Mouse (Mus musculus): ENCODE data around the gene Zbtb16. TPM values are rescaled to one million over a fixed set of nuclear protein-coding genes. Genes with fewer than 3 reads are reported as not detected.

Zbtb16 gene
- total RNA-seq, 1 experiment from 2014 or later, result 21.6 TPM

DNA sequence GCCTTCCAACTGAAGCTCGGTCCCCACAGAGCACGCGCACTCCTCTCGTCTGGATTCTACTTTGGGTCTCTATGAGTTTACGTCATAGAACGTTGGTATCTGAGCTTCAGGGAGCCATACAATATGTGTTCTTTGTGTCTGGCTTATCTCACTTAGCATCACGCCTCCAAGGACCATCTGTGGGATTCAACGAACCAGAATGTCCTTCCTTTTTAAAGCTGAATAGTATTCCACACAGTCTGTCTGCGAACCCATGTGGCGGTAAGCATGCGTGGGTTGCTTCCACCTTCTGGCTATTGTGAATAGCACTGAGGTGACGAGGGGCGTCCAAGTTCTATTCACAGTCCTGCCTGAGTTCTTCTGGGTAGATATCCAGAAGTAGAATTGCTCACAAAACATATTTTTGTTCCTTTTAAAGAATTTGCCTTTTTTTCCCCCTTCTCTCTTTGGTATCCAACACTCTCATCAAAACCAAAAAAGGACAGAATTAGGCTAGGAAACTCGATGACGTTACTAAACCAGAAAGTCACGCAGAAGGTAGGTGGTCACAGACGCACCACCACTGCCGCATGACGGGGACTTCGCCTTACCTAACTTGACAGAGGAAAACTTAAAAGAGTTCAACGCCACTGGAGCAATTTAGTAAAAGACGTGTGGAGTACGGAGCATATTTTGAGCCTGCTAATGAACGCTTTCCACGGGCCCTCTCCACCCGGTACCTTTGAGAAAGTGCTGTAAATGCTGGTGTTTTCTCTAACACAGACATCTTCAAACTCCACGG is 32.4 kb downstream of the Zbtb16 start:
- DNase-seq, result no peak

GRCm38 (mm10) chr9:48802374-48802773 is 33.6 kb downstream of the Zbtb16 start:
- no peak for DNase-seq

DNA sequence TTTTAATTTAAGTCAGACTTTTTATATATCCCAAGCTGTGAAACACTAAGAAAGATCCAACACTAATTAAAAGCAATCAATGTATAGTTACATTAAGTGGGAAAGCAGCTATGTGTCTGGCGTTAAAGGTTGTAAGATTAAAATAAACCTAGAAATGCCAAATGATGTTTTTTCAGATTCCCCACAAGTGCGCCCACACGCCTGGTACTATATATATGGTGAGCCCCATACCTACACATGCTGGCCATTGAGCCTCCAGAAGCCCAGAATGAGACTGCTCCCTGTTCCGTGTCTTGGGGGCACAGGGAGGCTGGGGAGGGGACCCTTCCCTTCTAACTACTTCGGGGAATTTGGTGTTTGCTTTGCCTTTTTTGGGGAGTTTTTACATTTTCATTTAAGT is 34.7 kb downstream of the Zbtb16 start:
- no peak for DNase-seq

DNA sequence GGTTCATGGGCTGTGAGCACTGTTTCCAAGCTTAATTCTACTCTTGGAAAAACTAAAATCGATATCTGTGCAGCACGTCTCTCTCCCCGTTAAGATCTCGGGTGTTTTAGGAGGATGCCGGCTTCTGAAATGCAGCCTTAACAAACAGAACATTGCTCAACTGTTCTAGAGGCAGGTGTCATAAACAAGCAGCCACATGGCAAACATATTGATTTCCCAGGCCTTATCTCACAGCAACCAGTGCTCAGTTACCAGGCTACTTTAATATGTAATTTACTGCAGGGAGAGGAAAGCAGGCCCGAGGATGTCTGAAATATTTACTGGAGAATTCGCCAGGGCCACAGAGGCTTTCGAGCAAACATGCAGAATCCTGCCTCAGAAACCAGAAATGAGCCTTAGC is 35.4 kb downstream of the Zbtb16 start:
- no peak for DNase-seq

- no peak for DNase-seq
These were observed 38.0 kb downstream of the Zbtb16 start for GRCm38 (mm10) chr9:48798044-48798443.

- no peak for DNase-seq
These were observed 39.7 kb downstream of the Zbtb16 start for GRCm38 (mm10) chr9:48796267-48796822.

DNA sequence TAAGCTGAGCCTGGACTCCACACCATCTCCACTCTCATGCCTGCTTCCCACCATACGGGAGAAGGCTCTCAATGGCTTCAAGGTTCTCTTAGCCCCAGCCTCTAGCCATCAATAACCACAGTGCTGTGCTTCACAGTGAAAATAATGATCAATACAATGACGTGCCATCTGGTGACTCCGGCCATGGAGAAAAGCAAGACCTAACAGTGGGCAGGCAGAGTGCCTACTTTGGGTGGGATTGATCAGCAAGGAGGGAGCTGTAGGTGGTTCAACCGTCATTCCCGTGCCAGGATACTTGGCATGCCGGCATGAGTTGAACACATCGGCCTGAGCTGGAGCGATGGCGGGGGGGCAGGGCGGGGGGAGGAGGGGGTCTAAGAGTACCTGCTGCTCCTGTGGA is 40.3 kb downstream of the Zbtb16 start:
- DNase-seq, result no peak

DNA sequence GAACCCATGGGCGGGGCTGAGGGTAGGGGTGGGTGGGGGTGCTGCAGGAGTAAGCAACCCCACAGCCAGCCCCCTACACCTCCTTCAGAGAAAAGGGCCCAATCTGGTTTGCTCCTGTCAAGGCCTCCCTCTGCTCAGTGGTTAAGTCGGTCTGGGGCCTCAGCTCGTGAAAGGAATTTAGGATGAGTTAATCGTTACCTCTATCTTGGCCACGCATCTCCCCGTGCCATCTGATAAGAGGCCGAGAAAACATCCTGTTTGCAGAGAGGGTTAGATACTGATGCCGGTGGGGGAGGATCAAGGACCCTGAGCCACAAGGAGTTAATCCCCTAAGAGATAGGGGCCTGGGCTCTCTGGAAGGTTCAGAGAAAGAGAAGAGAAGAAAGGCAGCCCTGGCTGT is 40.9 kb downstream of the Zbtb16 start:
- DNase-seq, result no peak

GRCm38 (mm10) chr9:48794463-48794862 is 41.6 kb downstream of the Zbtb16 start:
- DNase-seq, result no peak

DNA sequence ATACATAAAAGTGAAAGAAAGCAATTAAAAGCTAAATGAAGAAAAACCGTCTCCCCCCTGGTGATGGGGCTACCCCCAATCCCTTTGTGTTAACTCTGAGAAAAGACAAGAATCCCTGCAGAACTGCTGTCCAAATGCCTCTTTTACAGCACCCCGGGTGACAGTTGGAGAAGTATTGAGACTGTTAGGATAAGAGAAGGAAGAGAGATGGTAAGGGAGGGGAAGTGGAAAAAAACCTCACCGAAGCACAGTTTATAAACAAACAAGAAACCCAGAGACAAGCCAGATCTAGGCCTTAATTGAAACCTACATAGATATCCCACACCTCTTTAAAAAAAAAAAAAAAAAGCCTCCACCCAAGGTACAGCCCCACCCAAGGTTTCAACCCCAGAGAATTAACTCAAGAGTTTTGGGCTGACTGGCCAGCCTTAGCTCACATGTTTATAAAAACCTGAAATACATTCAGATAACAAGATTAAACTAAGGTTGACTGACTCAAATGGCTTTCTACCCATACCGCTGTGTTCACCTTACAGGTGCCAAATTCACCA is 42.3 kb downstream of the Zbtb16 start:
- DNase-seq, result no peak

- no peak for DNase-seq
These were observed 45.4 kb downstream of the Zbtb16 start for GRCm38 (mm10) chr9:48790575-48790974.

GRCm38 (mm10) chr9:48787906-48788410 is 48.1 kb downstream of the Zbtb16 start:
- no peak for DNase-seq

DNA sequence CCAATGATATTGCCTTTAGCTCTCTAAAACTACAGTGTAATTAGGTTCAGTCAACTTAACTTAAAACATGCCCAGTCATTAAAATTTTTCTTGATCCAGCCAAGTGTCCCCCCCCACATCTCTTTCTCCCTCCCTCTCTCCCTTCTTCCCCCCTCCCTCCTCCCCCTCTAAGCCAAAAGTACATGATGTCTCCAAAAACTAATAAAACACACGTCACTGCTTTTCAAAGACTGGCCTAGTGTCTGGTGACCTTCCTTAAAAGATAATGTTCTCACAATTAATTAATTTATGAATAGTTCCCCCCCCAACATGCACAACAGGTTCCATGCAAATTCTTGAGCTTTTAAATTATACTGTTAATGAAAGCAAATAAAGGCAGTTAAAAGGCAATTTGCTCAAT is 48.7 kb downstream of the Zbtb16 start:
- DNase-seq, result no peak

DNA sequence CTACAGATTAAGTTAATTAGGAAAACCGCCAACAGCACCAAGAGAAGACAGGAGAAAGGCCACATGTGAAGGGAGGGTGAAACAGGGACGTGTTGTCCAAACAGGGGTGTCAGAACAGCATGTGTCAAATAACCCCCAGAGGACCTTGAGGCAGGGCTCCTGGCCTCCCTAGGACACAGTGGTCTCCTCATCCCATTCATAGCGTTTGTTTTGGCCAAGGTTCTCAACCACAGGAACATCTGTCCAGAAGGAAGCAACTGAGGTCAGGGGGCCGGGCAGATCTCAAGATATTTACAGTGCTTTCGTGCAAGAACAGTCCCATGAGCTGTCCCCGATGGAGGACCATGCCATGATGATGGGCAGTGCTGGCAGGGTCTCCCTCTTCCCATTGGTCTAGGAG is 49.2 kb downstream of the Zbtb16 start:
- no peak for DNase-seq

DNA sequence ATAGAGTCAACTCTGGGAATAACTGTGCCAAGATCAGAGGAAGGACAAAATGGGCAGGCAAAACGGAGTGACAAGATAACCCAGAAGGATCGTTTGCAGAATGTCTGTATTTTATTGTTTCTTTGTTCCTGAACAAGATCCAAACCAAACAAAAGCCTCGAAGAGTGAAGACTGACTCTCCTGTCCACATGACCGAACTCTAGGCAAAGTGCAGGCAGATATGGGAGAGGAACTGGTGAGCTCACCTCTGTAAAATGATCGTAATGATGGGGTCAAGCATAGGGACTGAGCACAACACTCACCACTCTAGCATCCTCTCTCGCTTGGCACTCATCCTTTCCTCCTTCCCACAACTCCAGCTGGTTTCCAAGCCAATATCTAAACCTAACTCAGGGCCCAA is 51.1 kb downstream of the Zbtb16 start:
- DNase-seq, result no peak

- DNase-seq, result no peak
These were observed 52.7 kb downstream of the Zbtb16 start for GRCm38 (mm10) chr9:48783292-48783691.

DNA sequence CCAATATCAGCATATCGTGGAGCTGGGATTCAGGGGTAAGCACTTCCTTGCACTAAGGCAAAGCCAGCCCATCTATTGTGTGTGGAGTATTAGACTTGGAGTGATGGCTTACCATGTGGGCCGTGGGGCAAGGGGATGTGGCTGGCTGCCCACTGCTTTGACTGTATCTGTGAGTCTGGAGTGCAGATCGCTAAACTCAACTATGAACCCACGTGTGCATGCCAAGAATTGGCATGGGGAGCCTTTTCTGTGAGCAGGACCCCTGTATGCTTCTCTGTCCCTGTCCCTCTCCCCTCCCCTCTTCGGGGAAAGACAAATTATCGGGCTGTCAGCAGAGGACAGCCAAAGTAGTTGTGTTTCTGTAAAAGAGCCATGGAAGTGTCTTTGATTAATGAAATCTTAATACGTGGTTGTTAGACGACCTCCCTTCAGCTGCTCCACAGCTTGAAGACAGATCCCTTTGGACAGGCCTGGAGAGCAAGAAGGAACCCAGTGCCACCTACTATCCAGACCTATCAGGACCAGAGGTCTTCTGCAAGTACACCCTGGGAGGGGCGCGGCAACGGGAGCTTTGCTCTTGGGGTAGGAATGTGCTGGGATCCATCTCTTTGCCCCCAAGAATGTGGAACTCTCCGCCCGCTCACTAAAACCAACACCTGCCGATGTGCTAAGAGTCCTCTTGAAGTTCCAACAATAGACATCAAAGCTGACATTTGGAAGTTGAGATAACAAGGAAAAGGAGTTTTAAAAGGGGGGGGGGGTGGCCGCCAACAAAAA is 53.5 kb downstream of the Zbtb16 start:
- DNase-seq, result no peak

DNA sequence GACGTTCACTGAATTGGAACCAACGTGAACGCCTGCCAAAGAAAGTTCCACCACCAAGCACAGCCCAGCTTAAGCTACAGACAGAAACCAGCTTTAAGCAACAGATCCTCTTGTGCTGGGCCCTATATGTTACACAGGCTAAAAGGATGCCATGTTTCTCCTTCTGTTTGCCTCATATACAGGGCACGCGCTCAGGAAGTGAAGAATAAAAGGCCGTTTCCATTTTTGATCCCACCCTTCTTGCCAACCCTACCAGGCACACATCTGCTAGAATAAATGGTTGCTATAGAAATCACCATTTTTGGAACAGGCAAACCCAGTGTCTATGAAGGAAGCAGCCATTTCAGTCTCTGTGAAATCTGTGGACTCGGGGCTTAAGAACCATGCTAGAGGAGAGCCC is 59.8 kb downstream of the Zbtb16 start:
- no peak for DNase-seq

- no peak for DNase-seq
These were observed 60.5 kb downstream of the Zbtb16 start for GRCm38 (mm10) chr9:48775561-48775960.

- no peak for DNase-seq
These were observed 62.3 kb downstream of the Zbtb16 start for GRCm38 (mm10) chr9:48773710-48774109.

GRCm38 (mm10) chr9:48773130-48773529 is 62.9 kb downstream of the Zbtb16 start:
- no peak for DNase-seq

DNA sequence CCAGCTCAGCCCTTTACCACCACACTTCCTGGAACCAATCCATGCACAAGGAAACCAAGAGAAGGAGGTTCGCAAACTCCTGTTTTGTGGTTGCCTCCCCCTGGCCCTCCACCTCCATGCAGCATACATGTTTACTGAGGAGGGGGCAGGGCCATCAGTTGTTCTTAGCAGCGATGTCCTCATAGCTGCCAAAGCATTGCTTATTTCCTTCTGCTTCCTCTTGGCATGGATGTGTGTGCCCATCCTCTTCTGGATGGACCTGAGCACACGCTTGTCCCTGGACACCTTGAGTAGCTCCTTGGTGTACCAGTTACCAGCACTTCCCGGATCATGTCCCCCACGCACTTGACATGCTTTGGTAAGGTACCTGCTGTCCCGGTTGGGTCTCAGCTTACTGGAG is 64.5 kb downstream of the Zbtb16 start:
- DNase-seq, result no peak

- no peak for DNase-seq
These were observed 67.1 kb downstream of the Zbtb16 start for GRCm38 (mm10) chr9:48768965-48769364.
